Mouse (Mus musculus) cerebellum, adult 9-11 months (tissue): ENCODE results near the gene Rprml.

Experiments used
- DNase-seq: peaks from one replicate; pipeline ENCODE4 v3.0.0; 2022

The Rprml gene

GRCm38 (mm10) chr11:103649301-103649982 lies at the start of gene Rprml:
Gene Rprml (plus strand): TSS chr11:103649570.
- DNase-seq: peak; percentile 39

- no peak for DNase-seq
Observed at GRCm38 (mm10) chr11:103606611-103607010, 42.8 kb upstream of the Rprml start.

GRCm38 (mm10) chr11:103610772-103611171 lies 38.6 kb upstream of the Rprml start:
- DNase-seq: no peak

DNA sequence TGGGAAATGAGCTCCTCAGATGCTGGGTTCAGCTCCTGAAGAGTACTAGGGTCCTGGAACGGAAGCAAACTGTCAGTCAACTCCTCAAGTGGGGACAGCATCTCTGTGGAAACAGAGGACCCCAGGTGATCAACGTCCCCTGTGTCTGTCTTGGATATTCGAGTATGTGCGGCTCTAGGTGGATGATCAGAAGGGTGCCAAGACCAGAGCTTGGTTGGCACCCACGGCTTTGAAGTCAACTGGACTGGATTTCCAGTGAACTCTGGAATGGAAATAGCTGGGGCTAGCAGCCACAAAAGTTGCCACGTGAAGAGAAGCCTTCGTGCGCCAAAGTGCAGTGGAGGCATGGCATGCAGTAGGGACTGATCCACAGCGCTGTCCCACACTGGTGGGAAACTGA lies 28.3 kb upstream of the Rprml start, which contains the start of gene Gm884:
Gene Gm884 (minus strand): TSS at position 101 of the 400 bp plus-strand sequence.
- DNase-seq: no peak

DNA sequence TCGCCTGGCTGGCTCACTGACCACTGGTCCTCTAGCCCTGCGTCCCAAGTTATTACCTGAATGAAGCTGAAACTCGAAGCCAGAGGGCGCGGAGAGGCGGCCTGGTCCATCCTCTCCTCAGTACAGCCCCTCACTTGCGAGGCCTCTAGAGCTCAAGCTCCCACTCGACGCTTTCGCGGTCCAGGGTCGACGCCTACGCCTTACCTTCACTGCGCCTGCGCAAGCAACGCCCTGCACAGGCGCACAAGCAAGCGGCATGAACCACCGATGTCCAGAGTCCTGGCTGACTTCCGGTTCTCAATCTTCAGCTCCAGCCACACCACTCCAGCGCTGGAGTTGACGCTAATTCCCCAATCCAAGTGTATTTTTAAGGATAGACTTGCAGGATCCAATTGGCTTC lies 21.9 kb upstream of the Rprml start:
- DNase-seq: no peak

GRCm38 (mm10) chr11:103634806-103635205 lies 14.6 kb upstream of the Rprml start:
- DNase-seq: no peak

DNA sequence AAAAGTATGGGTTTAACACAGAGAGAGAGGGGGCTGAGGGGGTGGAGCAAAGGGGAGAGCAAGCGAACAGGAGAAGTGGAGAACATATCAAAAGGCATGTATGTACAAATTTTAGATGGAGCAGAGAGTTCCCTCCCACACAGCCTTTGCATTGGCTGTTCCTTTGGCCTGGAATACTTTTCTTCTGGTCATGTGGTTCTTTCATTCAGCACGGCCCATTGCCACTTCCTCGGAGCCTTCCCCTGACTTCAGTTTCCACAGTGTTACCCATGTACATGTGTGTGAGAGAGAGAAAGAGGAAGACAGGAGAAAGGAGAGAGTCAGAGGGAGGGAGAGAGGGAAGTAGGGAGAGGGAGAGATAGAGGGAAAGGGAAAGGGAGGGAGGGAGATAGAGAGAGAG lies 13.9 kb upstream of the Rprml start:
- no peak for DNase-seq

- DNase-seq: no peak
Observed at GRCm38 (mm10) chr11:103636261-103636660, 13.1 kb upstream of the Rprml start.

GRCm38 (mm10) chr11:103638790-103639189 lies 10.6 kb upstream of the Rprml start, which contains the start of gene Lyzl6:
Gene Lyzl6 (minus strand): TSS chr11:103638890.
- no peak for DNase-seq

DNA sequence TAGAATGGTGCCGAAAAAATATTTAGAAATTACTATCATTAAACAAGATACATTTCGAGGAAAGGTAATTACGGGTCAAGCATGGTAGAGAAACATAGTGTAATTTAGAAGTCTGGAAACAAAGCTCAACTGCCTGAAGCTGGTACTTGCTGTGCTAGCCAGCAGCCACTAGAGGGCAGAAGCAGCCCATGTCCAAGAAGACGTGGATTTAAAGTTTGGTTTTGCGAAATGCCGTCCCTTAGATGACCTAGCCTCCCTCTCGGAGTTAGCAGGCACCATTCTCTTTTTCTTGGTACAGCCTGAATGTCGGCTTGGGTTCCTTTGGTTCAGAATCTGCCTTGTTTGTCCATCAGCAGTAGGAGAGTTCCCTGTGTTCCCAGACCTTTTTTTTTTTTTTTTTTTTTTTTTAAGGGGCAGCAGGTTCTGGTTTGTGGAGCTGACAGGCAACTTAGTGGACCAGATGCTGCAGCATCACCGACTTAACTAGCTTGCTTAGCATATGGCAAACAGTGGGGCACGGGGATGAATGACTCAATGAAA lies 9.9 kb upstream of the Rprml start:
- DNase-seq: peak; percentile 42

- DNase-seq: no peak
Observed at GRCm38 (mm10) chr11:103643211-103643610, 6.2 kb upstream of the Rprml start.

GRCm38 (mm10) chr11:103645731-103646130 lies 3.6 kb upstream of the Rprml start:
- peak; percentile 56 for DNase-seq

DNA sequence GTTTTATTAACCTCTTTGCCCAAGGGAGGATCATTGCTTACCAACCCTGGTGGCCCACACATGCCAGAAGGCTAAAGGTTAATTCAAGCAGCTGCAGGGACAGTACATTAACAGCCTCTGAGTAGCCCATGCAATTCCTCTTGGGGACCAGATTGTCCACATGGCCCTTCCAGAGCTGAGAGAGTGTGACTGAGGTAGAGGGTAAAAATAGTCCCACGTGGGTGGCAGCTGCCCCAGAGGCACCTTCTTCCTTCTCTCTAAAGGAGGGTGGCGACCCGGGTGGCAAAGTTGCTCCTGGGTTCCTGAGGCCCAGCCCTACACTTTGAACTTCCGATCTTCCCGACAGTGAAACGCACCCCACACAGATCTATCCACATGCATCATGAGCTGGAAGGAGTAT lies 3.1 kb upstream of the Rprml start:
- no peak for DNase-seq

DNA sequence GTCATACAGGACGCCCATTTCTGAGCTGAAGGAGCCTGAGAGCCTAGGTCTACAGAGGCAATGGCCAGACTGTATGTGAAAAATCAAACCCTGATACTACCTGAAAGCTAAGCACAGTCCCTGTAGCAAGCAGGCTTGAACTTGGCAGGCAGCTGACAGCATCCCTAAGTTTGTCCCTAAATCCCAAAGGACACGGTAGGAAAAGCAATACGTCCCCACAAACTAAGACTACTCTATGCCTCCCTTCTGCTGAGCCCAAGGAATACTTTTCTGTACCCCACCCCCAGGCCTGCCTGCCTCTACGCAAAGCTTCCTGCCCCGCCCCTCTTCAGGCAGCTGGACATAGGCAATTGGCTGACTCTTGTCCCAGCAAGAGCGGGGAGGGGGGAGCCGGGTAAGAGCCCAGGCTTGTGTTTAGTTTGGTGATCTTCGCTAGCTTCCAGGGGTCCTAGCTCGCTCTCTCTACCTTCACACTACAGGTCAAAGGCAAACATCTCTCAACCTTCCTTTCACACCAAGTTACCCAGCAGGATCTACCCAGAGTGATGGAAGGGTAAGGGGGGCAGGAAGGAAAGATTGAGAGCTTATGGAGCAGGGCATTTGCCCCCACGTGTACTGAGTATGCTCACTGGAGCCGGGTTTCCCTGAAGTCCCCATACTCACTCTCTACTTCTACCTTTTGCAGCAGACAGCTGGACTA lies 1.3 kb upstream of the Rprml start:
- no peak for DNase-seq

- DNase-seq: no peak
Observed at GRCm38 (mm10) chr11:103648656-103649055, 714 bp upstream of the Rprml start.

DNA sequence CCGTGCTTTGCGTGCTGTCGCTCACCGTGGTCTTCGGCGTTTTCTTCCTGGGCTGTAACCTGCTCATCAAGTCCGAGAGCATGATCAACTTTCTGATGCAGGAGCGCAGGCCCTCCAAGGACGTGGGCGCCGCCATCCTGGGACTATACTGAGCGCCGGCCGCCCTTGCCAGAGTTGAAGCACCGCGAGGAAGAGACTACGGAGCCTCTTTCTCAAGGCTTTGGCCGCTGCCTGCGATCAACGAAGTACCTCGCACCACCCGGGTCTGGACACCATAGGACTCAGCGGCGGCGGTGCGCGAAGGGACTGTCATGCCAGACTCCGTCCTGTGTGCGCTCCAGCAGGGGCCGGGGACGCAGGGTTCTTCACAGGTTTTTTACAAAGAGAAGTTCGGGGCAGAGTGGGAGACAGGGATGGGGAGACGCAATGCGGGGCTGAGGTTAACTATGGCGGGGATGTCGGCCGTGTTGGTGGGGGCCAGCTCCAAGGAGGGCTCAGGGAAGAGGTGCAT lies 668 bp downstream of the Rprml start:
- DNase-seq: no peak

DNA sequence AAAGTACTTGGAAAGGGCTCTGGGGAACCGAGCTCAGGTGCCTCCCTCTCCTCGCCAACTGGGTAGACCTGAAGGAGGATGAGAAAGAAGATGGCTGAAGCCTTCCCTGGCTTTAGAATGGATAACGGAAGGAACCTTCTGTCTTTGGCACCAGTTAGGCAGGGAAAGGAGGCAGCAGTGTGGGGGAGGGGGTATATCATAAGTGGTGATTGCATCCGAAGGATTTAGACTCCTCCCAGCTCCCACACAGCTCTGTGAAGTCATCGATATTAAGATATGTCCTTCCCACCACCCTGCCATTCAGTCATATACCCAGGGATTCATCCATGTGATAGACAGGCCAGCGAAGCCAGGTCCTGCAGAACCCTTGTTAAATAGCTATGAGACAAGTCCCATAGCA lies 2.1 kb downstream of the Rprml start:
- DNase-seq: no peak

- DNase-seq: no peak
Observed at GRCm38 (mm10) chr11:103653359-103653965, 4.1 kb downstream of the Rprml start.

DNA sequence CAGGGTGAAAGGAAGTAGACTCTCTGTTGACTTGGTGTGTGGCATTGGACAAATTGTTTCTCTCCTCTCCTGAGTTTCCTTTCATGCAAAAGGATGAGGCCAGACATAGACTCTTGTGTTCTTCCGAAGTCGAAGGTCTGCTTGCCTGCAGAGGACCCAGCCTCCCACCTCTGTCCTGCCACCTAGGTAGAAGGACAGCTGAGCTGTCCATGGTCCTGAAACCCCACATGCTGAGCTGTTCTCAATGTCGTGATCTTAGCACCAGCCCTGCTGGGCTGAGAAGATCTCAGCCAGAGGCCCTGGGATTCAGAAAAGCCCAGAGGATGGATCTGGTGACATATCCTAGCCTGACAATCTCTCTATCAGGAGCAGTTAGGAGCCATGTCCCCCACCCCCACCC lies 7.2 kb downstream of the Rprml start:
- no peak for DNase-seq

DNA sequence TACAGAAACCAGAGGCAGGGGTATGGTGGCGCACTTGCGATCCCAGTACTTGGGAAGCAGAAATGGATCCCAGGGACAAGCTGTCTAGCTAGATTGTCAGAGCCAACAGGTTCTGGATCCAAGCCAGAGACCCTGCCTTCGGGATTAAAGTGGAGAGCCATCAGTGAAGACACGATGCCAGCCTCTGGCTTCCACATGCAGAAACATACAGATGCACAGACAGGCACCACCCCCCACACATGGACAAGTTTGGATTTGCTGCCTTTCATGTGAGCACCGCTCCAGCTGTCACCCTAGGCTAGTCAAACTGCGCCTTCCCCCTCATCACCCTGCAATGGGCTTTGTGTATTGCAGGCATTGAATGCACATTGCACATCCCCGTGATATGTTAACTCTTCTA lies 8.8 kb downstream of the Rprml start:
- no peak for DNase-seq

DNA sequence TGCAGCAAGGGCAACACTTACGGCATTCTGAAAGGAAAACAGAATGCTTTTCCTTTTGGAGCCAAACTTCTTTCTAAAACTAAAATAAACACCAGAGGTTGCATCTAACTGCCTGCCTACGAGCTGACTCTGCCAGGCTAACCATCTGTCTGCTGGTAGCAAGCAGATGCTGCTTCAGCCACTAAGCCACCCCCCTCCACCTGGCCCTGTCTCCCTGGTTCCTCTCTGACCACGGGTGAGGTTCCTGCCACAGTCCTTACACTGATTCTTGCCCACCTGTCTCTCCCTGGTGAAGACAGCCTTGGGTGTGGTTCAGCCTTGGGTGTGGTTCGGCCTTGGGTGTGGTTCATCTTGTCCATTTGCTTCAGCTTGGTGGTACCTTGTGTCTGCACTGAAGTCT lies 12.5 kb downstream of the Rprml start:
- no peak for DNase-seq

- DNase-seq: no peak
Observed at GRCm38 (mm10) chr11:103662546-103662945, 13.2 kb downstream of the Rprml start.

GRCm38 (mm10) chr11:103663119-103663518 lies 13.7 kb downstream of the Rprml start:
- DNase-seq: no peak

- DNase-seq: no peak
Observed at GRCm38 (mm10) chr11:103665695-103666094, 16.3 kb downstream of the Rprml start.
